Mouse (Mus musculus): ENCODE measurements around the gene Nmu. TPM values are rescaled to one million over a fixed set of nuclear protein-coding genes. Genes with fewer than 3 reads are reported as not detected.
A peak's percentile ranks its signal among the peaks of the same experiment; 100 is the strongest.

Gene Nmu
- not detected in 2 replicates for polyA plus RNA-seq (2015; fragmentation: Nextera tagmentation; extraction: Ambion mirVana)

DNA sequence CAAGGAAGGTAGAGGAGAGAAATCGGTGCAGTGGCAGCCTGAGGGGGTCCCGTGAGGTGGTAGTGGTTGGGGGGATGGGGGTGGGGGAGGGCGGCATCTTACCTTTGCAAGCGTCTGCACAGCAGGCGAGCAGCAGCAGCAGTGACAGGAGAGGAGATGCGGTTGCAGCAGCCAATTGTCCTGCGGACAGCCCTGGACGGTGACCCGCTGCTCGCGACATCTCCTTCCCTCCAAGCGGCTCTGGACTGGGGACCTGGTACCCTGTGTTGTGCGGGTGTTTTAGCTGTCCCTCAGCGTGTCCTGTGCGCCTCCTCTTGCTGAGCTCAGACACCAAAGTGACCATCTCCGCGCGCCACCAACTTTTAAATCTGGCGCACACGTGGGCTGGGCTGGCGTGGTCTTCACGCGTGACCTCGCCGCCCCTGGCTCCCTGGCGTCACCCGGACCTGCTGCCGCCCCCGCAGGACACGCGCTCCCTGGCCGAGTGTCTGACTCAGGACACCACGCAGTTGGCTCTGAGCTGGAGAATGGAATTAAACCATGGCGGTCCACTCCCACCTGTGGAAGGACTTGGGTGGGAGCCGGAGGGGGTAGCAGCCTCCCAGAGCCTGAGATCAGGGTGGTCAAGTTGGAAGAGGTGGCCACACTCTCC is at the start of gene Nmu:
Nmu (minus strand) TSS at position 336 of the 652 bp plus-strand sequence.
- Histone ChIP-seq H3K27me3 (ENCODE audit: insufficient read depth, low read length) (peaks cover 26% of the 10 kb centered on the region), H3K36me3 (ENCODE audit: insufficient read depth, low read length) (no peaks in the 10 kb centered on the region), H3K9me3 (ENCODE audit: low read length) (no peaks in the 10 kb centered on the region), H3K4me3 (ENCODE audit: low read length) (peak within 1 kb of the TSS; percentile 39), H3K27ac (ENCODE audit: low read length) (no peak within 1 kb of the TSS), H3K9ac (replicated peaks; ENCODE audit: low read length) (0 out of 2 replicates have a peak within 1 kb of the TSS, but pooled peaks have one; percentile 37), H3K4me1 (ENCODE audit: insufficient read depth, low read length) (peaks cover 10% of the 10 kb centered on the region), H3K4me2 (replicated peaks; ENCODE audit: low read depth, low read length) (peak within 1 kb of the TSS; percentile 62)
- 3% methylated on average over 35 of the region's 35 CpGs for WGBS
- ATAC-seq (ENCODE audit: low FRiP score, low TSS enrichment) = peak; percentile 54

DNA sequence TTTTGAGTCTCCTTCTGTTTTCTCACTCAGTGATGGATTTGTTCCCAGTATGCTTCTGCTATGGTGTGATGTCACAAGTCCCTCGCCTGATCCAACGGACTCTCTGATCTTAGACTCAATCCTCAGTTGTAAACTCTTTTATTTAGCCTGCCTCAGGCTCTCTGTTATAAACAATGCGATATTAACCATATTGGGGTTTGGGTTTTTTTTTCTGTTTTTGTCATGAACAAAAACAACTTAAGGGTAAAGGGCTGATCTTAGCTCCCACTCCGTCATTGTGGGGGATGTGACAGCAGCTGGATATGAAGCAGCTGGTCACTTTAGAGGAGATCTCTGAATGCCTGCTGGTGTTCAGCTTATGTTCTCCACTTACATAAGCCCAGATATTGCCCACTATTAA is 48.1 kb upstream of the Nmu start:
- ATAC-seq (ENCODE audit: low FRiP score, low TSS enrichment) = no peak
- H3K36me3 ChIP-seq (ENCODE audit: insufficient read depth, low read length) = no peaks in the 10 kb centered on the region
- WGBS = 44% methylated on average over 4 of the region's 4 CpGs

DNA sequence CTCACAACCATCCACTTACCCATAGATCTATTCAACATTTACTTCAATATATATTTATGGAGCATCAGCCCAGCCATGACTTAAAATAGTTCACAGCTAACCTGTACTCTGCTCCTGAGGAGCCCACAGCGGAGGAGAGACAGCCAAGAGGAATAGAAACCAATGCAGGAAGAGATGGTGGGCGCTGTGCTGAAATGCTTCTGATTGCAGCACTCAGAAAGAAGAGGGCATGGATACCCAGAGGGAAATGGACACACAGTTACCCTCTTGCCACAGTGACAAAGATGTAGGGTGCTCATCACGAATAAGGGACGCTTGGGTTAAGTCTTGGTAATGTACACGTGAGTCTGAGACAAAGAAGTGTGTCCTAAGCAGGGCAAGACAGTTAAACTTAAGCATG is 30.8 kb upstream of the Nmu start:
- H3K9me3 ChIP-seq (ENCODE audit: low read length) = no peaks in the 10 kb centered on the region
- H3K4me1 ChIP-seq (ENCODE audit: insufficient read depth, low read length) = no peaks in the 10 kb centered on the region
- H3K27me3 ChIP-seq (ENCODE audit: insufficient read depth, low read length) = no peaks in the 10 kb centered on the region
- H3K9ac ChIP-seq (replicated peaks; ENCODE audit: low read length) = no peak overlapping the region
- no peak overlapping the region for H3K4me3 ChIP-seq (ENCODE audit: low read length)
- H3K4me2 ChIP-seq (replicated peaks; ENCODE audit: low read depth, low read length) = no peak overlapping the region
- H3K27ac ChIP-seq (ENCODE audit: low read length) = no peak overlapping the region
- 91% methylated on average over 5 of the region's 5 CpGs for WGBS
- no peak for ATAC-seq (ENCODE audit: low FRiP score, low TSS enrichment)
- H3K36me3 ChIP-seq (ENCODE audit: insufficient read depth, low read length) = no peaks in the 10 kb centered on the region

More for the DNA sequence above, 48.1 kb upstream of the Nmu start:
- Histone ChIP-seq H3K27me3 (ENCODE audit: insufficient read depth, low read length) (no peaks in the 10 kb centered on the region), H3K4me3 (ENCODE audit: low read length) (no peak overlapping the region), H3K9ac (replicated peaks; ENCODE audit: low read length) (no peak overlapping the region), H3K27ac (ENCODE audit: low read length) (no peak overlapping the region), H3K4me1 (ENCODE audit: insufficient read depth, low read length) (no peaks in the 10 kb centered on the region), H3K4me2 (replicated peaks; ENCODE audit: low read depth, low read length) (no peak overlapping the region), H3K9me3 (ENCODE audit: low read length) (no peaks in the 10 kb centered on the region)

DNA sequence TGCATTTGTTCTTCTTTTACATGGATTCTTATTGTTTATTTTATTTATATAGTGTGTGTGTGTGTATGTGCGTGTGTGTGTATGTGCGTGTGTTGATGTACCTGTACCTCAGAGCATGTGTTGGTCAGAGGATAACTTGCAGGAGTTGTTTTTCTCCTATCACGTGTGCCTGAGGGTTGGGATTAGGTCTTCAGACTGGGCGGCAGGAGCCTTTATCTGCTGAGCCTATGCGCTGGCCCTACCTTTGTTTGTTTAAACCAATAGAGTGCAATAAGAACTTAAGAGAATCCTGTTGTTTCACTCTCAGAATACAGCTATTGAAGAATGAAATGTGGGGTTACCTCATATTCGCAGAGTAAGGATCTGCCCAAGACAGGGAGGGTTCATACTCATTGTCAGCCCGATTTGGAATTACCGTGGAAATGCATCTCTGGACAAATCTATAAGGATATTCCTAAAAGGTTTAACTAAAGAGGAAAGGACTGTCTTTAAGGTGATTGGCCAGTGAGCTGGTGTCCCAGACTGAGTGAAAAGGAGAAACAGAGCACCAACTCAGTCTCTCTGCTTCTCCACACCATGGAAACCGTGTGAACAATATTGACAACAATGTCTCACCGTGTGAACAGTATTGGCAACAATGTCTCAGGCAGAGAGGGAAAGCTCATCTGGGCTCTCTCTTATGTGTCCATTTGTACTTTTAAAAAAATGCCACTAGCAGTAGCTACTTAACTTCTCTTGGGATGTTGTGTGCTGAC is 25.6 kb upstream of the Nmu start:
- Histone ChIP-seq H3K4me3 (ENCODE audit: low read length) (no peak overlapping the region), H3K9ac (replicated peaks; ENCODE audit: low read length) (no peak overlapping the region), H3K36me3 (ENCODE audit: insufficient read depth, low read length) (no peaks in the 10 kb centered on the region), H3K4me1 (ENCODE audit: insufficient read depth, low read length) (no peaks in the 10 kb centered on the region), H3K9me3 (ENCODE audit: low read length) (no peaks in the 10 kb centered on the region), H3K4me2 (replicated peaks; ENCODE audit: low read depth, low read length) (no peak overlapping the region), H3K27ac (ENCODE audit: low read length) (no peak overlapping the region), H3K27me3 (ENCODE audit: insufficient read depth, low read length) (no peaks in the 10 kb centered on the region)
- ATAC-seq (ENCODE audit: low FRiP score, low TSS enrichment) = no peak
- WGBS = 86% methylated on average over 10 of the region's 10 CpGs

DNA sequence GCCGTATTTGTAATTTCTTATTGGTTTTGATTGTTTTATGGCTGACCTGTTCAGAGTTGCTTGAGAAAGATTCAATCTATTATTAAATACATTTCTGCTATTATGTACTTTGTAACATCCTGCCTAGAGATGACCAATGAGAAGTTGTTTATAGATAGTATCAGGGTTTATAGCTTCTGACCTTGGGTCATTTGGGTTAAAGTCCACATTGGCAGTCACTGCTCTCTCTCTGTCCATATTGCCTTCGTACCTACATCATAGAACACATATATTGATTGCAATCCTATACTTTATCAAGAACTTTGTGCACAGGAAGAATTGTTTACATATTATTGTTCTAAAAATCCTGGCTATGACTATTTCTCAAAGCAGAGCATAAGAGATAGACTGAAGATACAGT is 24.9 kb upstream of the Nmu start:
- Histone ChIP-seq H3K9ac (replicated peaks; ENCODE audit: low read length) (no peak overlapping the region), H3K27me3 (ENCODE audit: insufficient read depth, low read length) (no peaks in the 10 kb centered on the region), H3K27ac (ENCODE audit: low read length) (no peak overlapping the region), H3K36me3 (ENCODE audit: insufficient read depth, low read length) (no peaks in the 10 kb centered on the region), H3K9me3 (ENCODE audit: low read length) (no peaks in the 10 kb centered on the region), H3K4me2 (replicated peaks; ENCODE audit: low read depth, low read length) (no peak overlapping the region), H3K4me1 (ENCODE audit: insufficient read depth, low read length) (no peaks in the 10 kb centered on the region), H3K4me3 (ENCODE audit: low read length) (no peak overlapping the region)
- WGBS = 87% methylated on average over 2 of the region's 2 CpGs
- ATAC-seq (ENCODE audit: low FRiP score, low TSS enrichment) = no peak

DNA sequence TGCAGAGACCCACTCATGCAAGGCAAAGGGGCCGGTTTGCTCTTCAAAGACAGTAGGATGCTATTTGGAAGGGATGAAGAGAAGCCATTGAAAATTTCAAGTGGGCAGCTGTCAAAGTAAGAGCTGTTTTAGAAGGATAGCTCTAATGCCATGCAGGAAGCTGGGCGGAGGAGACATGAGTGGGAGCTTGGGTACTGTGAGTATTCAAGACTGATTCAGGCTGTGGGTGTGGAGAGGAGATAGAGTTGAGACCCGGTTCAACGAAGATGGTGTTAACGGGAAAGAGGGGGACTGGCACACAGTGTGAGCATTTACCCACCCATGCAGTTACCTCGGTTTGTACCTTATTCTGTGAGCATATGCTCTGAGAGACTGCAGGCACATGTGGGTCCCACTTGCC is 20.1 kb upstream of the Nmu start:
- Histone ChIP-seq H3K36me3 (ENCODE audit: insufficient read depth, low read length) (no peaks in the 10 kb centered on the region), H3K4me3 (ENCODE audit: low read length) (no peak overlapping the region), H3K9me3 (ENCODE audit: low read length) (no peaks in the 10 kb centered on the region), H3K27ac (ENCODE audit: low read length) (no peak overlapping the region), H3K9ac (replicated peaks; ENCODE audit: low read length) (no peak overlapping the region), H3K27me3 (ENCODE audit: insufficient read depth, low read length) (no peaks in the 10 kb centered on the region), H3K4me1 (ENCODE audit: insufficient read depth, low read length) (no peaks in the 10 kb centered on the region; the same call in 1 of the 2 replicates), H3K4me2 (replicated peaks; ENCODE audit: low read depth, low read length) (no peak overlapping the region)
- WGBS = 63% methylated on average over 6 of the region's 6 CpGs
- no peak for ATAC-seq (ENCODE audit: low FRiP score, low TSS enrichment)

DNA sequence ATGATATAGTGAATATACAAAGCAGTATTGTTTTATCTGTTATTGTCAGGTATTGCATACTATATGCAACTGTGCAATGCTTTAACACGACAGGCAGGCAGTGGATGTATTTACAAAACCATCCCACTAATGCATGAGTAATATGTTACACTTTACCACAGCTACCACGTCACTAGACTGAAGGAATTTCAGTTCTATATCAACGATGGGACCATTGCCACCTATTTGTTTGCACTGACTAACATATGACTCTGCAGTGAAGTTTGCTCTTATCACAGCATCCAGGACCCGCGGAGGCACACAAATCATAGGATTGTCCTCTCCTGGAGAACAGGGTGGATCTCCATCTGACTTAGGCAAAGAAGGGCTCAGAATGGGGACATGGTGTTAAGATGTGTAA is 18.2 kb upstream of the Nmu start:
- H3K27ac ChIP-seq (ENCODE audit: low read length) = no peak overlapping the region
- ATAC-seq (ENCODE audit: low FRiP score, low TSS enrichment) = no peak
- no peak overlapping the region for H3K4me3 ChIP-seq (ENCODE audit: low read length)
- H3K4me2 ChIP-seq (replicated peaks; ENCODE audit: low read depth, low read length) = no peak overlapping the region
- H3K36me3 ChIP-seq (ENCODE audit: insufficient read depth, low read length) = no peaks in the 10 kb centered on the region
- WGBS = 92% methylated on average over 5 of the region's 5 CpGs
- H3K27me3 ChIP-seq (ENCODE audit: insufficient read depth, low read length) = no peaks in the 10 kb centered on the region
- no peaks in the 10 kb centered on the region for H3K9me3 ChIP-seq (ENCODE audit: low read length)
- H3K9ac ChIP-seq (replicated peaks; ENCODE audit: low read length) = no peak overlapping the region
- H3K4me1 ChIP-seq (ENCODE audit: insufficient read depth, low read length) = no peaks in the 10 kb centered on the region; the same call in 1 of the 2 replicates

DNA sequence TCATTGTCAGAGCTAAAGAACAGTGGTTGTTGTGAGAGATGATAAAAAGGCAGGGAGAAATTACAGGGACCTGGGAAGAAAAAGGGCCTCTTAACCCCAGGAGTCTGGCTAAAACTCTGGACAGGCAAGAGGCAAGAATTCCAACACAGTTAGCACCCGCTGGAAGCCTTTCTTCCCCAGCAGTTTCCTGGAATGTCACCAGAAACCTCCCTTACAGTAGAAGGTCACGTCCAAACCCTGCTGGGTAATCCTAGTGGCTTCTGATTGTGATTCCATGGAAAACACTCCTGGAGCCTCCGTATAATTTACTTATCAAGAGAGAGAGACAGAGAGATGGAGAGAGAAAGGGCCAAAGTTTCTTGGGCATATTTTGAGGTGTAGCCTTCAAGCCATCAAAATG is 15.6 kb upstream of the Nmu start:
- H3K27me3 ChIP-seq (ENCODE audit: insufficient read depth, low read length) = no peaks in the 10 kb centered on the region
- H3K27ac ChIP-seq (ENCODE audit: low read length) = no peak overlapping the region
- H3K4me2 ChIP-seq (replicated peaks; ENCODE audit: low read depth, low read length) = no peak overlapping the region
- H3K4me3 ChIP-seq (ENCODE audit: low read length) = no peak overlapping the region
- no peaks in the 10 kb centered on the region for H3K36me3 ChIP-seq (ENCODE audit: insufficient read depth, low read length)
- ATAC-seq (ENCODE audit: low FRiP score, low TSS enrichment) = no peak; the same call in 1 of the 2 replicates
- H3K9ac ChIP-seq (replicated peaks; ENCODE audit: low read length) = no peak overlapping the region
- H3K4me1 ChIP-seq (ENCODE audit: insufficient read depth, low read length) = no peaks in the 10 kb centered on the region; the same call in 1 of the 2 replicates
- no peaks in the 10 kb centered on the region for H3K9me3 ChIP-seq (ENCODE audit: low read length)
- 31% methylated on average over 3 of the region's 3 CpGs for WGBS

DNA sequence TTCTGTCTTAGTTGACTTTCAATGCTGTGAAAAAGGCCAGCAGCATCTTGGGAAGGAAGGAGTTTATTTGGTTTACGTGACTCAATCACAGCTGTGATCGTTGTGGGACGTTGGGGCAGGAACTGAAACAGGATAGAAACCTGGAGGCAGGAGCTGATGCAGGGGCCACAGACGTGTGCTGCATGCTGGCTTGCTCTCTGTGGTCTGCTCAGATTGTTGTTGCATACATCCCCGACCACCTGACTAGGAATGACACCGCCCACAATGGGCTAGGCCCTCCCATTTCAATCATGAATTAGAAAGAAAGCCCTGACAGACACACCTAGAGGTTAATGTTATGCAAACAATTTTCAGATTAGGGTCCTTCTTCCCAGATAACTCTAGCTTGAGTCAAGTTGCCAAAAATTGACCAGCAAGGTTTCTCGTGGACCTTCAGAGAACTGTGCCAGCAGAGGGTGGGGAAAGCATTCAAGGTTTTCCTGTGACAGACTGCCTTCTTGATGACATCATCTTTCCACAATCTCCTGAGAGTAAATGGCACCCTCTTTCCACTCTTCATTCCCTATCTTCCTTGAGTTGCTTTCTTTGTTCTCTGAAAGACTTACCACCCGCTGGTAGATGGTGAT is 5.7 kb upstream of the Nmu start:
- Histone ChIP-seq H3K4me1 (ENCODE audit: insufficient read depth, low read length) (no peaks in the 10 kb centered on the region), H3K9ac (replicated peaks; ENCODE audit: low read length) (no peak overlapping the region), H3K27ac (ENCODE audit: low read length) (no peak overlapping the region), H3K27me3 (ENCODE audit: insufficient read depth, low read length) (peaks cover 6% of the 10 kb centered on the region), H3K9me3 (ENCODE audit: low read length) (no peaks in the 10 kb centered on the region), H3K4me3 (ENCODE audit: low read length) (no peak overlapping the region), H3K4me2 (replicated peaks; ENCODE audit: low read depth, low read length) (no peak overlapping the region), H3K36me3 (ENCODE audit: insufficient read depth, low read length) (no peaks in the 10 kb centered on the region)
- ATAC-seq (ENCODE audit: low FRiP score, low TSS enrichment) = no peak
- 70% methylated on average over 8 of the region's 8 CpGs for WGBS

DNA sequence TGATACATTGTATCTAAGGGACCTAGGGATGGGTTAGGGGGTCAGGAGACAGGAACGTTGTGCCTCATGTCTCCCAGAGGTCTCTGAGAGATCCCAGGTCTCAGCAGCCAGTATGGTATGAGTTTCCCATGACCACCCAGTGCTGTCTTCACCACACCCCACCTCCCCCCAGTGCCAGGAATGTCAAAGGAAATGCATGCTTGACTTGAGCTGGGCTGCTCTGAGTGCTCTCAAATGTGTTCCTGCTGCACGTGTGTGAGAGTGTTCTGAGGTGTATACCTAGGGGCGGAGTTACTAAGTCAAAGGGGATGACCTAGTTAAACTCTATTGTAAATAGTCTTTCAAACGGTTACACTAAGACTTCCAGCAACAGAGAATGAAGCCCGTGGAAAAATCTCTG is 1.8 kb upstream of the Nmu start:
- no peak; the same call in 1 of the 2 replicates for ATAC-seq (ENCODE audit: low FRiP score, low TSS enrichment)
- Histone ChIP-seq H3K27ac (ENCODE audit: low read length) (no peak overlapping the region), H3K4me1 (ENCODE audit: insufficient read depth, low read length) (peaks cover 10% of the 10 kb centered on the region), H3K36me3 (ENCODE audit: insufficient read depth, low read length) (no peaks in the 10 kb centered on the region), H3K9ac (replicated peaks; ENCODE audit: low read length) (no peak overlapping the region), H3K9me3 (ENCODE audit: low read length) (no peaks in the 10 kb centered on the region), H3K27me3 (ENCODE audit: insufficient read depth, low read length) (peaks cover 26% of the 10 kb centered on the region), H3K4me2 (replicated peaks; ENCODE audit: low read depth, low read length) (no peak overlapping the region), H3K4me3 (ENCODE audit: low read length) (no peak overlapping the region)
- 45% methylated on average over 5 of the region's 5 CpGs for WGBS
